Mouse (Mus musculus) ES-Bruce4 (cell line): ENCODE data around the gene Fgfr2. TPM values are rescaled to one million over a fixed set of nuclear protein-coding genes. Genes with fewer than 3 reads are reported as not detected.

Experiments used
- H3K27ac ChIP-seq: 2 replicates; pipeline ENCODE4 v1.5.1; 2012; ENCODE audit warnings: low read length, inconsistent platforms; ENCODE audit not compliant: insufficient read depth
- H3K27me3 ChIP-seq: 2 replicates; pipeline ENCODE4 v1.6.1; 2012; ENCODE audit warnings: mild to moderate bottlenecking, low read length, inconsistent platforms; ENCODE audit not compliant: control insufficient read depth, poor library complexity, insufficient read depth, severe bottlenecking
- H3K36me3 ChIP-seq: 2 replicates; pipeline ENCODE4 v1.6.1; 2012; ENCODE audit warnings: inconsistent platforms, mild to moderate bottlenecking, low read length, moderate library complexity; ENCODE audit not compliant: control insufficient read depth, poor library complexity, insufficient read depth, severe bottlenecking
- H3K4me1 ChIP-seq: one replicate; pipeline ENCODE4 v1.8.1; 2011; ENCODE audit warnings: low read length; ENCODE audit not compliant: control insufficient read depth, insufficient read depth
- H3K4me3 ChIP-seq: 2 replicates; pipeline ENCODE4 v1.5.1; 2011; ENCODE audit warnings: low read depth, mild to moderate bottlenecking, low read length
- H3K9ac ChIP-seq: 2 replicates; pipeline ENCODE4 v1.6.1; 2012; ENCODE audit warnings: low read depth, mild to moderate bottlenecking, inconsistent platforms; ENCODE audit not compliant: poor library complexity, severe bottlenecking
- H3K9me3 ChIP-seq: replicated peaks from 2 replicates; pipeline ENCODE4 v1.6.1; 2012; ENCODE audit warnings: mild to moderate bottlenecking, low read length, inconsistent platforms; ENCODE audit not compliant: control insufficient read depth, poor library complexity, insufficient read depth, severe bottlenecking
- CTCF ChIP-seq: IDR thresholded peaks from one replicate; pipeline ENCODE4 v1.8.1; 2011; ENCODE audit warnings: low read depth, low read length
- EP300 ChIP-seq: IDR thresholded peaks from 2 replicates; pipeline ENCODE4 v1.6.1; 2011; ENCODE audit warnings: low read depth, low read length; ENCODE audit not compliant: insufficient read depth
- POLR2A ChIP-seq: IDR thresholded peaks from one replicate; pipeline ENCODE4 v1.8.1; 2011; ENCODE audit warnings: low read length; ENCODE audit not compliant: insufficient read depth
- polyA plus RNA-seq: library from polyadenylated mRNA; stranded (reverse); fragments of >200 nt; gene quantifications from 2 replicates; pipeline ENCODE4 v1.2.4, GENCODE M21; 2011; ENCODE audit warnings: low read depth; ENCODE audit not compliant: missing spikeins, insufficient read depth, insufficient read length

Fgfr2 gene
- polyA plus RNA-seq, 1 experiment, result 34.8 TPM

- no peaks in the 10 kb centered on the region for H3K36me3 ChIP-seq
- no peaks in the 10 kb centered on the region for H3K27me3 ChIP-seq
- no peaks in the 10 kb centered on the region for H3K9me3 ChIP-seq
- H3K4me1 ChIP-seq, result no peaks in the 10 kb centered on the region
- no peak overlapping the region for H3K4me3 ChIP-seq
- no peak overlapping the region for H3K27ac ChIP-seq
- no peak overlapping the region for H3K9ac ChIP-seq
- no peak for TF ChIP-seq CTCF
- TF ChIP-seq EP300, result no peak
- TF ChIP-seq POLR2A, result no peak
Observed at GRCm38 (mm10) chr7:132276287-132276686, 846.9 kb downstream of the Fgfr2 start.

- TF ChIP-seq CTCF, result no peak
- no peak for TF ChIP-seq EP300
- no peak for TF ChIP-seq POLR2A
Observed at GRCm38 (mm10) chr7:132273741-132274513, 849.2 kb downstream of the Fgfr2 start.

GRCm38 (mm10) chr7:132272984-132273383, 850.2 kb downstream of the Fgfr2 start:
- Histone ChIP-seq H3K27ac (no peak overlapping the region), H3K9ac (no peak overlapping the region), H3K36me3 (no peaks in the 10 kb centered on the region), H3K9me3 (no peaks in the 10 kb centered on the region), H3K4me3 (no peak overlapping the region), H3K4me1 (no peaks in the 10 kb centered on the region), H3K27me3 (no peaks in the 10 kb centered on the region)
- TF ChIP-seq CTCF (no peak), EP300 (no peak), POLR2A (no peak)

More at GRCm38 (mm10) chr7:132273741-132274513, 849.2 kb downstream of the Fgfr2 start:
- Histone ChIP-seq H3K9me3 (no peaks in the 10 kb centered on the region), H3K27me3 (no peaks in the 10 kb centered on the region), H3K27ac (no peak overlapping the region), H3K36me3 (no peaks in the 10 kb centered on the region), H3K4me1 (no peaks in the 10 kb centered on the region), H3K4me3 (no peak overlapping the region), H3K9ac (no peak overlapping the region)

GRCm38 (mm10) chr7:132270364-132270763, 852.8 kb downstream of the Fgfr2 start:
- TF ChIP-seq POLR2A, result no peak
- no peak for TF ChIP-seq CTCF
- TF ChIP-seq EP300, result no peak
- Histone ChIP-seq H3K4me3 (no peak overlapping the region), H3K9me3 (no peaks in the 10 kb centered on the region), H3K27ac (no peak overlapping the region), H3K4me1 (no peaks in the 10 kb centered on the region), H3K9ac (no peak overlapping the region), H3K36me3 (no peaks in the 10 kb centered on the region), H3K27me3 (no peaks in the 10 kb centered on the region)

DNA sequence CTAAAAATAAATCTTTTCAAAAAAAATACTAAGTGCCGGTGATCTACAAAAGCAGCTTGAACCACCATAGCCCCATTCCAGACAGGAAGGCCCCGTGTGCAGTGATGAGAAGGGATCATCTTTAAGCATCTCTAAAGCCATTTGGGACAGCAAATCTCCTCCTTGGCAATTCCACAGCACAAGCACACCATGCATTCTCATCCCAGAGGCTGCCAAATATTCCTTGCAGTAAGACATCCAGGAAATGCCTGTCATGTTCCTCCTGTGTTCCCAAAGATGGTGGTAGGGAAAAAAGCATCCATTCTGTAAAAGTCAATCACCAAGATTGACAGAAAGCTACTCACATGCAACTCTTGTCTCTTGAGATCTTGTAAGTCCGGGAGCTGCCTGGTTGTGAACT, 853.5 kb downstream of the Fgfr2 start:
- Histone ChIP-seq H3K9ac (no peak overlapping the region), H3K4me1 (no peaks in the 10 kb centered on the region), H3K4me3 (no peak overlapping the region), H3K27me3 (no peaks in the 10 kb centered on the region), H3K27ac (no peak overlapping the region), H3K36me3 (no peaks in the 10 kb centered on the region), H3K9me3 (no peaks in the 10 kb centered on the region)
- TF ChIP-seq POLR2A, result no peak
- no peak for TF ChIP-seq EP300
- no peak for TF ChIP-seq CTCF

DNA sequence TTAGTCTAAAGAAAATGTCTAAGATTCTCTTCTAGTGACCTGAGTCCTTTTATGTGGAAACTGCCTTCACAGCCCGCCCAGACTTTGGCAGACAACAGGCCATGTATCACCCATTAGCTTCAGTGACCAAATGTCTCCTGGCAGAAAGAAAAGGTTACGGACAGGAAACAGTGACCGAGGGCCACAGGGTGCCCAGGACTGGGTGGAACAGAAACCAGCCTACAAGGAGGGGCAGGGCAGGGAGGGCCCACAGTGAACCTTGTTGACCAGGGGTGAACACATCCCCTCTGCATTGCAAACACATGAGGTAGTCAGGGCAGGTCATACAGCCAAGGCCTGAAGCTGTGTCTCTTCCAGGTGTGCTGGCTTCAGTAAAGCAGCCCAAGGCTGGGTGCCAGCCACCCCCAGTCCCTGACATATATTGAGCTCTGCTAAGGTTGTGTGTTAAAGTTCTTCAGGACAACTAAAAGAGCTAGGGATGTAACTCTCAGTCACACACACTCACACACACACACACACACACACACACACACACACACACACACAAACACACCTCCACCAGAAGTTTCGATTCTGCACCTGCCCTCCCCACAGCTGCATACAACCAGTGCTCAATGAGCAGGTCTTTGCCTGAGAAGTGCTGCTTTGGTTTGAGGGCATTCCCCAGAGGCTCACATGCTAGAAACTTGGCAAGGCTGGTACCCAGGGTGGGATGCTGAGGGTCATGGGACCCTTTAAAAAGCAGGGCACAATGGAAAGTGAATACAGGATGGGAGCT, 855.2 kb downstream of the Fgfr2 start:
- Histone ChIP-seq H3K4me1 (no peaks in the 10 kb centered on the region), H3K9ac (no peak overlapping the region), H3K9me3 (no peaks in the 10 kb centered on the region), H3K4me3 (no peak overlapping the region), H3K36me3 (no peaks in the 10 kb centered on the region), H3K27me3 (no peaks in the 10 kb centered on the region), H3K27ac (no peak overlapping the region)
- TF ChIP-seq EP300 (no peak), CTCF (no peak)
